8 mouse cellular contexts compared by ENCODE assay signal in the genomic region with DNA sequence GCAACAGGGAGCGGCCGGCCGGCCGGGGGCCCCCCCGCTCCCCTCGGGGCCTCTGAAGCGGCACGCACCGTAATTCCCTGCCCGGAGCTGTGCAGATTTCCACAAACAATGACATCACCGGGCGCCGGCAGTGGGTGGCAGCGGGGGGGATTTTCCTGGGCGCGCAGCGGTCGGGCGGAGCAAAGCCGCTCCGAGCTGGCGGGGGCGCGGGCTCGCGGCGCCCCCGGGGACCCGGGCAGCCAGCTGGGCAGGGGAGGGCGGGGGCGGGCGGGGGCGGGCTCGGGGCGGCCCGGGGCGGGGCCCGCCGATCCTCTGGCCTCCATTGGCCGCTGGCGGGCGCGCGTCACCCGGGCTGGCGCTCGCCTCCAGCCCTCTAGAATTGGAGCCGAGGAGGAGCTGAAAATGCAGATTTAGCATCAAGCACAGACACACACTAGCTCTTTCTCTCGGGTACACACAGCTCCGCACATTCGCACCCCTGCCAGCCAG. TPM values are rescaled to one million over a fixed set of nuclear protein-coding genes. Genes with fewer than 3 reads are reported as not detected.
DNase-seq lines count a peak whose midpoint lies in the region; ATAC-seq lines count a peak whose summit lies in the region.

Gene Pcsk2 (plus strand): TSS at position 399 of the 489 bp plus-strand sequence.

- H3K4me2 ChIP-seq in hindbrain, embryonic 14.5 days (replicated peaks), result peak within 1 kb of the TSS; percentile 66
- peak within 1 kb of the TSS; percentile 86 for H3K4me2 ChIP-seq in limb, embryonic 11.5 days (ENCODE audit: low read depth, severe bottlenecking)
- peak within 1 kb of the TSS; percentile 69 for H3K4me2 ChIP-seq in neural tube, embryonic 12.5 days (replicated peaks)

- peaks cover 6% of the 10 kb centered on the region; the same call in 1 of the 2 replicates for H3K4me1 ChIP-seq in hindbrain, embryonic 14.5 days (replicated peaks; ENCODE audit: control insufficient read depth, insufficient read depth, low read length)
- H3K4me1 ChIP-seq in limb, embryonic 11.5 days (ENCODE audit: control insufficient read depth, insufficient read depth, low read length), result peaks cover 7% of the 10 kb centered on the region; the same call in 1 of the 2 replicates
- peaks cover 21% of the 10 kb centered on the region for H3K4me1 ChIP-seq in neural tube, embryonic 12.5 days

- peak; percentile 90 for DNase-seq in heart, adult 11 months
- no peak for DNase-seq in heart, postnatal 25 days (ENCODE audit: low spot score)
- peak; percentile 87 for DNase-seq in cerebellum, adult 8-10 months
- DNase-seq in hindbrain, embryonic 14.5 days (ENCODE audit: low spot score), result peak; percentile 82
- DNase-seq in limb, embryonic 11.5 days (ENCODE audit: low spot score), result peak; percentile 75

- intact Hi-C loops in heart, postnatal 25 days (cut with DNase I), result no loop called here

- no peaks in the 10 kb centered on the region for H3K36me3 ChIP-seq in hindbrain, embryonic 14.5 days (replicated peaks; ENCODE audit: control insufficient read depth, insufficient read depth)
- H3K36me3 ChIP-seq in limb, embryonic 11.5 days (ENCODE audit: control insufficient read depth, insufficient read depth, low read length), result no peaks in the 10 kb centered on the region
- H3K36me3 ChIP-seq in neural tube, embryonic 12.5 days, result no peaks in the 10 kb centered on the region

- peak; percentile 84 for ATAC-seq in frontal cortex, adult (ENCODE audit: low TSS enrichment)
- ATAC-seq in hindbrain, embryonic 14.5 days (ENCODE audit: low FRiP score), result peak; percentile 96
- peak; percentile 75 for ATAC-seq in limb, embryonic 11.5 days (ENCODE audit: insufficient number of reproducible peaks, low FRiP score, low TSS enrichment, low read depth)
- ATAC-seq in neural tube, embryonic 12.5 days (ENCODE audit: low FRiP score, low read depth), result peak; percentile 97
- no peak for ATAC-seq in CD4-positive, CD25-positive, alpha-beta regulatory T cell, adult 4 months

- H3K9ac ChIP-seq in hindbrain, embryonic 14.5 days, result peak within 1 kb of the TSS; percentile 60
- H3K9ac ChIP-seq in limb, embryonic 11.5 days (ENCODE audit: low read length), result 0 out of 2 replicates have a peak within 1 kb of the TSS, but pooled peaks have one; percentile 17
- peak within 1 kb of the TSS; percentile 60 for H3K9ac ChIP-seq in neural tube, embryonic 12.5 days

- WGBS in hindbrain, embryonic 14.5 days, result under 1% methylated on average over 33 of the region's 51 CpGs
- WGBS in limb, embryonic 11.5 days, result under 1% methylated on average over 31 of the region's 51 CpGs
- under 1% methylated on average over 43 of the region's 51 CpGs for WGBS in neural tube, embryonic 12.5 days

- peak within 1 kb of the TSS; percentile 51 for H3K4me3 ChIP-seq in hindbrain, embryonic 14.5 days (replicated peaks; ENCODE audit: low read length)
- peak within 1 kb of the TSS; percentile 43 for H3K4me3 ChIP-seq in limb, embryonic 11.5 days (ENCODE audit: low read depth, low read length)
- peak within 1 kb of the TSS; percentile 49 for H3K4me3 ChIP-seq in neural tube, embryonic 12.5 days

- peak within 1 kb of the TSS; percentile 88 for H3K27ac ChIP-seq in hindbrain, embryonic 14.5 days
- H3K27ac ChIP-seq in limb, embryonic 11.5 days (replicated peaks; ENCODE audit: low read depth, low read length), result no peak within 1 kb of the TSS
- H3K27ac ChIP-seq in neural tube, embryonic 12.5 days, result peak within 1 kb of the TSS; percentile 50; the same call in 1 of the 2 replicates

- no peaks in the 10 kb centered on the region for H3K9me3 ChIP-seq in hindbrain, embryonic 14.5 days (ENCODE audit: control insufficient read depth, low read length)
- no peaks in the 10 kb centered on the region for H3K9me3 ChIP-seq in limb, embryonic 11.5 days (ENCODE audit: control insufficient read depth, low read length)
- H3K9me3 ChIP-seq in neural tube, embryonic 12.5 days, result no peaks in the 10 kb centered on the region

- peaks cover 12% of the 10 kb centered on the region; the same call in 1 of the 2 replicates for H3K27me3 ChIP-seq in hindbrain, embryonic 14.5 days (ENCODE audit: control insufficient read depth, insufficient read depth, low read length)
- H3K27me3 ChIP-seq in limb, embryonic 11.5 days (ENCODE audit: control insufficient read depth, insufficient read depth, low read length), result peaks cover 36% of the 10 kb centered on the region
- H3K27me3 ChIP-seq in neural tube, embryonic 12.5 days (replicated peaks), result peaks cover 27% of the 10 kb centered on the region

RNA-seq across cellular contexts. Expression of gene Pcsk2, which starts in this region (rescaled TPM):
- not detected for total RNA-seq in heart, postnatal 25 days (2021)
- polyA plus RNA-seq in hindbrain, embryonic 14.5 days (2014; fragmentation: Nextera tagmentation; extraction: Ambion mirVana), result 26.3 and 29.3 TPM in 2 replicates
- 0.47 and 0.51 TPM in 2 replicates for polyA plus RNA-seq in limb, embryonic 11.5 days (2014; fragmentation: Nextera tagmentation; extraction: Ambion mirVana)
- polyA plus RNA-seq in neural tube, embryonic 12.5 days (2016; fragmentation: Nextera tagmentation; extraction: Ambion mirVana), result 10.1 and 12.3 TPM in 2 replicates
- polyA plus RNA-seq in CD4-positive, CD25-positive, alpha-beta regulatory T cell, adult 4 months (2017; shearing (Covaris generic)), result under 1 TPM in 1 of 2 experiments, not detected in 1; 0.07 TPM

Comparison
In these comparisons a context has a peak if more than half of its experiments do, and no peak if none do; other contexts are left out.
1. Peak in DNase-seq, ATAC-seq, H3K4me3 ChIP-seq, H3K9ac ChIP-seq and H3K4me2 ChIP-seq in limb, embryonic 11.5 days; RNA of the gene not detected or under 1 TPM.